9 mouse cellular contexts compared by ENCODE assay signal in the genomic region with DNA sequence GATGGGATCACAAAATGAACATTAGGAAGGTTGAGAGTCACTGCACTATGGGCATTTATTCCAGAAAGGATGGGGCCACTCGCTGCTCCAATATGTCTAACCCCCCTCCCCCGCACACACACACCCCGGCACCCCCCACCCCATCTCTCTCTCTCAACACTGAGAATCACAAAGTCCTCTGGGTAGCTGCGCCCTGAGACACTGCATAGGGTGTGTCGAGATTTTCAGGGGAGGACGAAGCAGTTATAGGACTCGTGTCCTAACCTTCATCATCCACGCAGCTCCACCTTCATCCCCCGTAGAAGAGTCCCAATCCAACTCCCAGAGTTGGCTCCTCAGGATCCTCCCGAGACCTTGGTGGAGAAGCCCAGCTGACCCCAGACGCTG. TPM values are rescaled to one million over a fixed set of nuclear protein-coding genes. Genes with fewer than 3 reads are reported as not detected.
DNase-seq lines count a peak whose midpoint lies in the region; ATAC-seq and TF ChIP-seq lines count a peak whose summit lies in the region.
"Had no signal": no experiment of that assay in that cellular context is flagged by ENCODE, and none has a peak within 500 bp of the region (broad histone marks: within the 10 kb centered on the region; RNA-seq: fewer than 3 reads in every experiment).

No protein-coding gene starts in this region.

- ATAC-seq in lung, embryonic 15.5 days (ENCODE audit: borderline replicate concordance, extremely low read depth, low FRiP score, low TSS enrichment), result peak; percentile 24
- no peak; the same call in 1 of the 2 replicates for ATAC-seq in limb, embryonic 13.5 days (ENCODE audit: low FRiP score, low read depth)

- 2% methylated on average over 11 of the region's 11 CpGs for WGBS in lung, embryonic 15.5 days
- 3% methylated on average over 11 of the region's 11 CpGs for WGBS in limb, embryonic 13.5 days
- 1% methylated on average over 11 of the region's 11 CpGs for WGBS in olfactory bulb, adult 2 months

- TF ChIP-seq POLR2A in olfactory bulb, adult 2 months (IDR thresholded peaks at IDR 0.05; ENCODE audit: insufficient read depth, low read depth, low read length), result no peak

- intact Hi-C loops in left cerebral cortex, postnatal 4 days (cut with DNase I), result no loop called here

- no peaks in the 10 kb centered on the region for H3K9me3 ChIP-seq in lung, embryonic 15.5 days
- H3K9me3 ChIP-seq in erythroblast, embryonic 14.5 days (ENCODE audit: control insufficient read depth, low read length), result no peaks in the 10 kb centered on the region
- H3K9me3 ChIP-seq in limb, embryonic 13.5 days, result no peaks in the 10 kb centered on the region

- peaks cover 12% of the 10 kb centered on the region for H3K4me1 ChIP-seq in lung, embryonic 15.5 days
- H3K4me1 ChIP-seq in erythroblast, embryonic 14.5 days (ENCODE audit: control insufficient read depth), result peaks cover 17% of the 10 kb centered on the region
- H3K4me1 ChIP-seq in limb, embryonic 13.5 days, result peaks cover 10% of the 10 kb centered on the region
- peaks cover 10% of the 10 kb centered on the region for H3K4me1 ChIP-seq in olfactory bulb, adult 2 months (ENCODE audit: control insufficient read depth, insufficient read depth, low read length)

- no peak for DNase-seq in lung, adult 18-20 months
- DNase-seq in embryo, embryonic 11 days, result no peak
- no peak for DNase-seq in left cerebral cortex, postnatal 4 days
- DNase-seq in left cerebral cortex, adult 11 months (ENCODE audit: low spot score), result no peak

- no peaks in the 10 kb centered on the region for H3K27me3 ChIP-seq in lung, embryonic 15.5 days
- H3K27me3 ChIP-seq in erythroblast, embryonic 14.5 days (ENCODE audit: control insufficient read depth), result no peaks in the 10 kb centered on the region
- no peaks in the 10 kb centered on the region for H3K27me3 ChIP-seq in limb, embryonic 13.5 days

- peak overlapping the region; percentile 61 for H3K4me3 ChIP-seq in lung, embryonic 15.5 days
- H3K4me3 ChIP-seq in erythroblast, embryonic 14.5 days (replicated peaks), result peak overlapping the region; percentile 72
- peak overlapping the region; percentile 78 for H3K4me3 ChIP-seq in limb, embryonic 13.5 days
- H3K4me3 ChIP-seq in olfactory bulb, adult 2 months (ENCODE audit: insufficient read depth, low read depth, low read length), result peak overlapping the region; percentile 66

- H3K27ac ChIP-seq in lung, embryonic 15.5 days, result peak overlapping the region; percentile 75
- peak overlapping the region; percentile 85; the same call in 1 of the 2 replicates for H3K27ac ChIP-seq in limb, embryonic 13.5 days
- H3K27ac ChIP-seq in olfactory bulb, adult 2 months (ENCODE audit: insufficient read depth, low read depth, low read length), result peak overlapping the region; percentile 24

- no peak for TF ChIP-seq CTCF in olfactory bulb, adult 2 months (IDR thresholded peaks at IDR 0.05; ENCODE audit: insufficient read depth, low read depth, low read length)

- peak overlapping the region; percentile 68 for H3K4me2 ChIP-seq in lung, embryonic 15.5 days
- peak overlapping the region; percentile 81 for H3K4me2 ChIP-seq in limb, embryonic 13.5 days (replicated peaks)

- no peaks in the 10 kb centered on the region for H3K36me3 ChIP-seq in lung, embryonic 15.5 days
- H3K36me3 ChIP-seq in erythroblast, embryonic 14.5 days (ENCODE audit: control insufficient read depth), result no peaks in the 10 kb centered on the region
- peaks cover 12% of the 10 kb centered on the region for H3K36me3 ChIP-seq in limb, embryonic 13.5 days

- H3K9ac ChIP-seq in lung, embryonic 15.5 days, result peak overlapping the region; percentile 73
- H3K9ac ChIP-seq in limb, embryonic 13.5 days, result peak overlapping the region; percentile 89

RNA-seq across cellular contexts. Expression of gene Zfp870, which starts 0.6 kb away (rescaled TPM):
- polyA plus RNA-seq in lung, embryonic 15.5 days (2015; fragmentation: Nextera tagmentation; extraction: Ambion mirVana), result 7.5 and 8.2 TPM in 2 replicates
- polyA plus RNA-seq in erythroblast, embryonic 14.5 days (2012), result 0.01 TPM in 1 of 2 replicates, not detected in the other
- 7.1 and 9.5 TPM in 2 replicates for polyA plus RNA-seq in limb, embryonic 13.5 days (2015; fragmentation: Nextera tagmentation; extraction: Ambion mirVana)
- polyA plus RNA-seq in olfactory bulb, adult 2 months (2012; ENCODE audit: insufficient read depth, insufficient read length, low replicate concordance, missing spikeins), result not detected in 2 replicates
- 10 to 100 TPM in 1 of 2 experiments, 1 to 10 TPM in 1; 9.3 to 10.2 TPM for total RNA-seq in left cerebral cortex, postnatal 4 days (2021)

RNA-seq across cellular contexts. Expression of gene Cyp4f14, which starts 26.3 kb away (rescaled TPM):
- not detected in 2 replicates for polyA plus RNA-seq in lung, embryonic 15.5 days (2015; fragmentation: Nextera tagmentation; extraction: Ambion mirVana)
- not detected in 2 replicates for polyA plus RNA-seq in erythroblast, embryonic 14.5 days (2012)
- polyA plus RNA-seq in limb, embryonic 13.5 days (2015; fragmentation: Nextera tagmentation; extraction: Ambion mirVana), result not detected in 2 replicates
- polyA plus RNA-seq in olfactory bulb, adult 2 months (2012; ENCODE audit: insufficient read depth, insufficient read length, low replicate concordance, missing spikeins), result not detected in 2 replicates
- total RNA-seq in left cerebral cortex, postnatal 4 days (2021), result under 1 TPM in 1 of 2 experiments, not detected in 1; 0.95 TPM
- total RNA-seq: neutrophil, adult 5-6 weeks had no signal

RNA-seq across cellular contexts. Expression of gene Cyp4f13, which starts 56.4 kb away (rescaled TPM):
- polyA plus RNA-seq in lung, embryonic 15.5 days (2015; fragmentation: Nextera tagmentation; extraction: Ambion mirVana), result 10.7 and 11.4 TPM in 2 replicates
- 0.19 and 0.49 TPM in 2 replicates for polyA plus RNA-seq in erythroblast, embryonic 14.5 days (2012)
- 9.3 and 9.9 TPM in 2 replicates for polyA plus RNA-seq in limb, embryonic 13.5 days (2015; fragmentation: Nextera tagmentation; extraction: Ambion mirVana)
- polyA plus RNA-seq in olfactory bulb, adult 2 months (2012; ENCODE audit: insufficient read depth, insufficient read length, low replicate concordance, missing spikeins), result not detected in 2 replicates
- 10 to 100 TPM in 1 of 2 experiments, 1 to 10 TPM in 1; 5.8 to 10.2 TPM for total RNA-seq in left cerebral cortex, postnatal 4 days (2021)

Comparison
In these comparisons a context has a peak if more than half of its experiments do, and no peak if none do; other contexts are left out.
1. H3K27ac ChIP-seq: peak in every context shown above with its lines; median percentile 85 in limb, embryonic 13.5 days; 75 in lung, embryonic 15.5 days; 24 in olfactory bulb, adult 2 months.